Mouse (Mus musculus) liver, adult 2 months (tissue): ENCODE data around the gene Kif15. TPM values are rescaled to one million over a fixed set of nuclear protein-coding genes. Genes with fewer than 3 reads are reported as not detected.

Experiments
- DNase-seq: peaks from one replicate; pipeline ENCODE4 v3.0.0-alpha.2; 2011; ENCODE audit warnings: low read depth, low spot score; ENCODE audit errors: extremely low read depth
- H3K27ac ChIP-seq: fragments of 200-500 bp; replicated peaks from 2 replicates; pipeline ENCODE4 v1.5.1; 2012; ENCODE audit warnings: low read depth, mild to moderate bottlenecking, control low read depth, inconsistent platforms, low read length; ENCODE audit not compliant: insufficient read depth
- H3K27me3 ChIP-seq: fragments of 200-500 bp; 2 replicates; pipeline ENCODE4 v1.6.1; 2012; ENCODE audit warnings: mild to moderate bottlenecking, moderate library complexity, low read length, inconsistent platforms; ENCODE audit not compliant: control insufficient read depth, insufficient read depth
- H3K36me3 ChIP-seq: fragments of 200-500 bp; 2 replicates; pipeline ENCODE4 v1.6.1; 2012; ENCODE audit warnings: low read length, inconsistent platforms; ENCODE audit not compliant: control insufficient read depth, insufficient read depth
- H3K4me1 ChIP-seq: fragments of 200-500 bp; 2 replicates; pipeline ENCODE4 v1.6.1; 2011; ENCODE audit warnings: low read length; ENCODE audit not compliant: control insufficient read depth, insufficient read depth
- H3K4me3 ChIP-seq: fragments of 200-500 bp; 2 replicates; pipeline ENCODE4 v1.5.1; 2011; ENCODE audit warnings: low read depth, mild to moderate bottlenecking, control low read depth, low read length, moderate library complexity; ENCODE audit not compliant: insufficient read depth
- H3K79me2 ChIP-seq: fragments of 200-500 bp; 2 replicates; pipeline ENCODE4 v1.6.1; 2012; ENCODE audit warnings: inconsistent platforms, mild to moderate bottlenecking, low read length, moderate library complexity; ENCODE audit not compliant: control insufficient read depth, insufficient read depth
- H3K9ac ChIP-seq: fragments of 200-500 bp; 2 replicates; pipeline ENCODE4 v1.6.1; 2012; ENCODE audit warnings: low read depth, mild to moderate bottlenecking, control low read depth, inconsistent platforms, low read length
- CTCF ChIP-seq: fragments of 200-500 bp; IDR thresholded peaks from 2 replicates; pipeline ENCODE4 v1.5.1; 2011; ENCODE audit warnings: low read depth, low read length, control low read depth
- POLR2A ChIP-seq: fragments of 200-500 bp; IDR thresholded peaks from 2 replicates; pipeline ENCODE4 v1.6.1; 2011; ENCODE audit warnings: low read length, control low read depth; ENCODE audit not compliant: insufficient read depth; ENCODE audit errors: extremely low read depth
- WGBS: fragments of 180-500 bp; shearing (Covaris S2); methylation state at CpG from one replicate; pipeline ENCODE4 v1.1.7; 2018; 5-methylcytosine and 5-hydroxymethylcytosine counted together
- polyA plus RNA-seq: library from polyadenylated mRNA; depleted of rRNA; stranded (reverse); fragments of >200 nt; gene quantifications from 2 replicates; pipeline ENCODE4 v1.2.3, GENCODE M21; 2012; rRNA removed
- total RNA-seq: library from RNA; depleted of rRNA; stranded (reverse); fragments of >200 nt; gene quantifications from 2 replicates; pipeline ENCODE4 v1.2.3, GENCODE M21; 2014; rRNA removed

The Kif15 gene
- 0.60 and 1.0 TPM in 2 replicates for total RNA-seq
- 0.15 TPM in 1 of 2 replicates, not detected in the other for polyA plus RNA-seq

DNA sequence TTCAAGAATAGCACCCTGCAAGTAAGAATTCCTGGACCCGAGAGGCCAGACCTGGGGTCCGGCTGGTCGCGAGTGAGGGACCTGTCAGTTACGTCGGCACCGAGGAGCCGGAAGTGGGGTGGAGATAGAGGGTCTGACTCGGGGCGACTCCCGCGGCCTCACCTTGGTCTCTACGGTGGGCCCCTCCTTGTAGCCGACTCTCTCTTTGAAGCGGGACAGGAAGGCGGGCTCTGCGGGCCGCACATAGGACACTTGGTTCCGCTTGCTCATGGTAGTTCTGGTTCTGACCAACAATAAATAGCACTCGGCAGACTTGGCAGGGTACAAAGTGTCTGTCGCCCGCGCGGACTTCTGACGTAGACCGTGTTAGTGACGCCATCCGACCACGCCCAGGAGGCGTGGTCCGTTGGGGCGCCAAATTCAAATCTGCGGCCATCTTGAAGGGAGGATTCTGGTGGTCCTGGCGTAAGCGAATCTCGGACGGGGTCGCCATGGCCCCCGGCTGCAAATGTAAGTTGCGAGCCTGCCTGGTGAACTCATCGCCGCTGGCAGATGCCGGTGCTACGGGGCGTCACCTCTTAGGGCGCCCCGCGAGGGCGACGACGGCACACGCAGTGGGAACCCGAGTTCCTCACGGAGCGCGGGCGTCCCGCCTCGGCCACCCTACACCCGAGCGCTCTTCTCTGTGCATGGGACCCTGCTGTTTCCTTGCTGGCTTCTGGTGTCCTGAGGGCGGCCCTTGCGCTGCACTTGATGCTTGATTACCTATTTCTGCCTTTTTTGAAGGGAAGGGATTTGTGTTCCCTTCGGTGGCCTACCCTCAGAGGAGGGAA lies at the start of gene Kif15, which contains the start of gene 1110059G10Rik:
Kif15 (plus strand) TSS at position 404 of the 833 bp plus-strand sequence.
1110059G10Rik (minus strand) TSS at position 358 of the 833 bp plus-strand sequence.
- TF ChIP-seq POLR2A (no peak), CTCF (peak; percentile 33)
- Histone ChIP-seq H3K27ac (peak within 1 kb of the TSS; percentile 77), H3K9ac (peak within 1 kb of the TSS; percentile 91), H3K4me1 (peaks cover 2% of the 10 kb centered on the region; the same call in 1 of the 2 replicates), H3K36me3 (peaks cover 14% of the 10 kb centered on the region; the same call in 1 of the 2 replicates), H3K27me3 (no peaks in the 10 kb centered on the region), H3K79me2 (peaks cover 6% of the 10 kb centered on the region; the same call in 1 of the 2 replicates), H3K4me3 (peak within 1 kb of the TSS; percentile 95)
- under 1% methylated on average over 64 of the region's 64 CpGs for WGBS
- DNase-seq: peak; percentile 75

DNA sequence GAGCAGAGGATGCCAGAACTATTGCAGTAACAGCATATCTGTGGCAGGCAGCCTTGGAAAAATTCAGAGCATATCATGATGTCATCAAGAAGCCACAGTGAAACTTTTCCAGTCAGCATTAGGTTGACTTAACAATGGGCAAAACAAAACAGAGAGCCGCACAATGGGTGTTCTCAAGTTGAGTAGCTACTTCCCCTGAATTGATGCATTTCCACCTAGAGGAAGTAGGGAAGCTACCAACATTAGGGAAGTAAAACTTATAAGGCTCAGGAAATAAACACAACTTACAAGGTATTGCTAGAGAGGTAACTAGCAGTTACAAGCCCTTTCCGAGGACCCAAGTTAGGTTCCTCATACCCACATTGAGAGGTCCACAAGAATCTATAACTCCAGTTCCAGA lies 49.8 kb upstream of the Kif15 start:
- H3K27me3 ChIP-seq: peaks cover 2% of the 10 kb centered on the region; the same call in 1 of the 2 replicates
- no peak overlapping the region for H3K4me3 ChIP-seq
- WGBS: 88% methylated on average over 2 of the region's 2 CpGs
- no peak overlapping the region for H3K27ac ChIP-seq
- no peak overlapping the region for H3K9ac ChIP-seq
- TF ChIP-seq POLR2A (no peak), CTCF (no peak)
- DNase-seq: peak; percentile 19
- H3K36me3 ChIP-seq: peaks cover 2% of the 10 kb centered on the region; the same call in 1 of the 2 replicates
- no peaks in the 10 kb centered on the region for H3K79me2 ChIP-seq
- no peaks in the 10 kb centered on the region; the same call in 1 of the 2 replicates for H3K4me1 ChIP-seq

DNA sequence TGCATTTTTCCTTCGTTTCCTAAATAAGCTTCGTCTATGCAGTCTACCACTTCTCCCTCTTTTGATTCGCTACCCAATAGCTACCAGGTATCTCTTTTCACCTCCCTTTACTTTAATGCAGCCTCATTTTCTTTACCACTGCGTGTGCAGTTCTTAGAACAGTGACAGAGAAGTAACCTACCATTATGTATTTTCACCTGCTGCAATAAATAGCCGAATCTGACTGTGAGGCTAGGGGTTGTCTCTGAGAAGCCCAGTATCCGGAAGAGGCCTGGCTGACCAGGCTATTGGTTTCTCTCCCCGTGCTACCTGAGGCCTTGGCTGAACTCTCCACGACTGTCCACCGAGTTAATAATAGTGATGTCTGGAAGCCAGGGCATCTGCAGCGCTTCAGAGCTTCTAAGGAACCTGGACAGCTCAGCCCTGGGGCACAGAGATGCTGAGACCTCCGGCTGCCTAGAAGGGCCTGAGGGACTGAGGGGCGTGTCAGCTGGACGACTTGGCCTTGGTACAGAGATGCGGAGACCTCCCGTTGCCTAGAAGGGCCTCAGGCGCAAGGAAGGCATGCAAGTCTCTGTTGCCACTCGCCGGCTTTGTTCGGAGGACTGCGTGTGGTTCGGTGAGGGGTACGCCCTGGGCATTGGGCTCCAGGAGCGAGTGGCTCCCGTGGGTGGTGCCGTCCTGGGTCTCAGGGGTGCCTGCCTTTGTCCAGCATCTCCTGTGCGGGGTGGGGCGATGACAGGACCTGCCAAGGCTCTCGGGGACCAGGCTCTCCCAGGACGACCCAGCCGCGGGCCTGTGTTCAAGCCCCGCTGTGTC lies 47.9 kb upstream of the Kif15 start:
- H3K79me2 ChIP-seq: no peaks in the 10 kb centered on the region
- no peak for DNase-seq
- 26% methylated on average over 32 of the region's 32 CpGs for WGBS
- H3K27ac ChIP-seq: no peak overlapping the region
- peak overlapping the region; percentile 67 for H3K4me3 ChIP-seq
- TF ChIP-seq POLR2A: no peak
- no peak for TF ChIP-seq CTCF
- no peaks in the 10 kb centered on the region for H3K36me3 ChIP-seq
- no peaks in the 10 kb centered on the region; the same call in 1 of the 2 replicates for H3K4me1 ChIP-seq
- H3K27me3 ChIP-seq: peaks cover 2% of the 10 kb centered on the region; the same call in 1 of the 2 replicates
- H3K9ac ChIP-seq: no peak overlapping the region

DNA sequence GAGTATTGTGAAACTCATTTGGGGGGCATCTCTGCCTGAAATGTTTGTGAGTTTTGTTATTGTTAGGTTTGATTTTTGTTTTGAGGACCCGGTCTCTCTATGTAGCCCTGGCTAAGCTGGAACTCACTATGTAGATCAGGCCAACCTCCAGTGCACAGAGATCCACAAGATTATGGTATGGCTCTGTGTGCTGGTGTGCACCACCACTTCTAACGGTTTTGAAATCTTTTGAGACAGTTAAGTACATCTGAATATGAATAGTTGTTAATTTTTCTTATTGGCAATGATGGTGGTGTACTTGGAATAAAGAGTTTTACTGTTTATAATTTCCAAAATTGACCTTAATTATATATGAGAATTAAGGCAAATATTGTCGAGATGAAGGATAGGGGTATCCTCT lies 28.4 kb upstream of the Kif15 start:
- Histone ChIP-seq H3K9ac (no peak overlapping the region), H3K4me3 (no peak overlapping the region), H3K4me1 (peaks cover 2% of the 10 kb centered on the region; the same call in 1 of the 2 replicates), H3K27me3 (peaks cover 4% of the 10 kb centered on the region; the same call in 1 of the 2 replicates), H3K36me3 (peaks cover 14% of the 10 kb centered on the region), H3K27ac (no peak overlapping the region), H3K79me2 (no peaks in the 10 kb centered on the region)
- no peak for DNase-seq
- 52% methylated on average over 3 of the region's 3 CpGs for WGBS
- TF ChIP-seq CTCF (no peak), POLR2A (no peak)

DNA sequence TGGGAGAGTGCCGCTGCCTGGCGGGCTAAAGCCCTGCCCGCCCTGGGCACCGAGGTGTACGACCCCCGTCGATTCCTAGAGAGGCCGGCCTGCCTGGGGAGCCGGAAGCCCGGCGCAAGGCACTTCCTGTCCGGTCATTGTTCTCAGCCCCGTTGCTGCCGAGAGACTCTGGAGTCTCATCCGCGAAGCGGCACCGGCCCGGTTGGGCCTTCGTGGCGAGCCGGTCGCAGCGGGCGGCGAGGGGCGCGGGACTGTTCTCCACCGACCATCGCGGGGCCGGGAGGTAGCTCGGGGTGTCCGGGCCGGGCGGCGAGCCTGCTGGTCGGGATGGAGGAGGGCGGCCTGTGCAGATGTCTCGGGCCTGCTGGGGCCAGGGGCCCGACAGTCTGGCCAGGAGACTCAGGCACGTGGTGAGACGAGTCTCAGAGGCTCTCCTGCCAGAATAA lies 27.9 kb upstream of the Kif15 start, which contains the start of gene Zfp105:
Zfp105 (plus strand) TSS at position 137 of the 446 bp plus-strand sequence.
- DNase-seq: peak; percentile 3
- Histone ChIP-seq H3K4me3 (peak within 1 kb of the TSS; percentile 72), H3K4me1 (peaks cover 2% of the 10 kb centered on the region; the same call in 1 of the 2 replicates), H3K27ac (no peak within 1 kb of the TSS), H3K79me2 (no peaks in the 10 kb centered on the region), H3K27me3 (peaks cover 4% of the 10 kb centered on the region; the same call in 1 of the 2 replicates), H3K36me3 (peaks cover 19% of the 10 kb centered on the region), H3K9ac (peak within 1 kb of the TSS; percentile 89)
- 4% methylated on average over 43 of the region's 43 CpGs for WGBS
- TF ChIP-seq POLR2A (no peak), CTCF (no peak)
